Mouse (Mus musculus) adrenal gland, postnatal 36 days (tissue): ENCODE measurements at regions not wholly inside any gene's neighbourhood (a gene's known extent, or its start where the extent isn't known, plus 50 kb on each side); places are given as distances from the start of the nearest gene placed in this dataset.
A peak's percentile ranks its signal among the peaks of the same experiment; 100 is the strongest.

Source experiments
- DNase-seq, 2 experiments: peaks; one replicate each; pipeline ENCODE4 v3.0.0; 2021; ENCODE audit warnings: mixed read lengths in 1 of 2

GRCm38 (mm10) chr13:31681571-31681970 lies 56.0 kb downstream of the Foxf2 start:
- DNase-seq = no peak

DNA sequence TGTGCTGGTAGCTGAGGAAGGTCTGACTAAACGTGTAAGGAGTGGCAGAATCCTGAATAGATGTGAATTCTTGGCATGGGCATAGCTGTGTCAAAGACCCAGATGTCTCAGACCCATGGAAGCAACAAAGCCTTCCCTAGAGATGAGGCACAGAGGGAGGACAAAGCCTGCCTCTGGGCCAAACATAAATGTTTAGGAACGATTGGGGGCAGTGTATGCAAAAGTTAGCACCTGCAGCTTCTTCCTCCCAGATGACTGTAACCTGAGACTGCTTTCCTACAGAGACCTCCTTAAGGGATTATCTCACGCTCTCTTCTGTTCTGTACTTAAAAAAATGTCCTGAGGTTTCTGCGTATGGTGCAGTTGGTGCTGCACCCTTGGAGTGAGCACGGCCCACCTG lies 57.7 kb downstream of the Foxf2 start:
- no peak for DNase-seq

- peak in 1 of 2 experiments; percentile 13 for DNase-seq
These were observed 62.9 kb downstream of the Foxf2 start for GRCm38 (mm10) chr13:31688531-31688930.

GRCm38 (mm10) chr13:31689317-31689716 lies 63.7 kb downstream of the Foxf2 start:
- DNase-seq = peak; percentile 6 to 36

GRCm38 (mm10) chr13:31695725-31696124 lies 70.1 kb downstream of the Foxf2 start:
- no peak for DNase-seq

DNA sequence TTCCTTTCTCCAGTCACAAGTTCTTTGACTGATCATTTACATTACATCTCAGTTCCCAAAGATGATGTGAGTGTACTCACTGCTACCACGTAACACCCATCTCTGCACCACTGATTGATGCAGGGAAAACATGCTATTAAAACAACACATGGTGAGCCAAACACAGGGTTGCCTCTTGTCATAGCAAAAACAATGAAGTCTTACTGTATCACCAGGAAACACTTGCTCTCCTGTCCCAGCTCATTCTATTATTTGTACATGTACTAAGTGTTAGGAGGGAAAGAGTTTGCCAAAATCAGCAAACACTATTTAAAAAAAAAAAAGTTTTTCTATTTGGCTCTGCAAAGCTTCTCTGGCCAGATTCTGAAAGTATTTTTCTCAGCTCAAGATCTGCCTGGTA lies 78.6 kb downstream of the Foxf2 start:
- no peak for DNase-seq

DNA sequence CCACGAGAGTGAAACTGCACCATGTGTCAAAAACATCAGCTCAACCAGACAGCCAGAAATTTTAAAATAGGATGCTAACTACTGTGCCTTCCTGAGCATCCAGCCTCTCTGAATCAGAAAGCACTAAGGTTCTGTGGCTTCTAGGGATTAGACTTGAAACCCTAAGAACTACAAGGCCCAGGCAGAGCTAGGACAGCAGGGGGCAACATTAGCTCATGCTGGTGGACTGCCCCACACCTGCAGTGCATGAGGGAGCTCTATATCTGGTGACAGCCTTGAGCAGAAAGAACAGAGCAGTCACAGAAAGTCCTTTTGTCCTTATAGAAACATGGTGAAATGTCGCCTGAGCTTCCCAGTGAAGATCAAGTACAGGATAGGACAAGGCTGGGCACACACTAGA lies 79.8 kb downstream of the Foxf2 start:
- DNase-seq = no peak

DNA sequence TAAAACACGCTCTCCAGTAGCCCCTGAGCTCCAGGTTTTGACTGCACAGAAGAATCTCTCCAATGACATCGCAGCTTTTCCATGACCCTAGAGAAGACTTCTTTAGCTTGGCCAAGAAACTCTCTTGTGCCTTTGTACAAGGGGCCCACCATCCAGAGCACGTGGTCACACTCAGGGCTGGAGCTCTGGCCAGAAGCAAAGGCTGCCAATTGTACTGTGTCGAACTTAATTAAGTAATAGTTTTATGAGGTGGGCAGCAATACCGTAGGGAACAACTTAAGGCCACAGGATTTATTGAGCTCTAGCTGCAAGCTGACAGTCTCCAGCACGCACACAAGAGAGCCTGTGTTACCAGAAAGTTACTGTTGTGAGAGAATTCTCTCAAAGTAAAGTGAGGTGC lies 85.1 kb downstream of the Foxf2 start:
- no peak for DNase-seq

DNA sequence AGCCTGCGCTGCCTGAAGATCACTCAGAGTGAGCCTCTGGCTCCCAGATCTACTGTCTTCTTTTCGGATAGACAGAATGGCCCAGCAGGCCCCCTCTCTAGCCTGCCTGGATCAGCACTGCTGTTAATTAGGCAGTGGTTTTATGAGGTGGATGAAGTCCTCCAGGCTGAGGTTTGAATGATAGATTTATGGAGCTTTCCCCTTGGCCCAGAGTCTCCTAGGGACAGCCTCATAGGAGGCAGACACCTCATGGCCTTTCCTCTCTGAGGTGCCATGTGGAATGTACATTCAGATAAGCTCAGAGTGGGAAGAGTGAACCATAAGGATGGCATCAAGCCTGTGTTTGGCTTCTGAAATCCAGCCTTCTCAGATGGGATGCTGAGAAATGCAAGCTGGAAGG lies 90.1 kb downstream of the Foxf2 start:
- no peak for DNase-seq

DNA sequence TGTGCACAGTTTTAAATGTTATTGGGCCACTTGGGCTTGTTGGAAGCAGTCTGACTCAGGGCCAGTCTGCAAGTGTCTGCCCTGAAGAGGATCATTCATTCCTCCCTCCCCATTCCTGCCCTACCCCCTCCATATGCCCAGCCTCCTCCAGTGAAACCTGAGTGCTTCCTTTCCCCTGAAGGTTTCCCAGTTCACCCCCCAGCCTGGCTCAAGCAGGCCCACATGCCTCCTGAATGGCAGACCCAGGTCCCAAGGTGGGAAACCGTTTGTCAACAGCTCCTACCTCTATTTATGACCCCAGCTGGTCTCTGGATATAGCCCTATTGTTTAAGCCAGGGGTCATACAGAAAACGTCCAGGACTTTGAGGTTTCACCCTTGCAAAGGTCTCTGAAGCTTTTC lies 89.7 kb upstream of the Foxc1 start:
- DNase-seq = no peak

GRCm38 (mm10) chr13:31720731-31721130 lies 85.7 kb upstream of the Foxc1 start:
- no peak for DNase-seq

GRCm38 (mm10) chr13:31728862-31729261 lies 77.6 kb upstream of the Foxc1 start:
- DNase-seq = no peak

DNA sequence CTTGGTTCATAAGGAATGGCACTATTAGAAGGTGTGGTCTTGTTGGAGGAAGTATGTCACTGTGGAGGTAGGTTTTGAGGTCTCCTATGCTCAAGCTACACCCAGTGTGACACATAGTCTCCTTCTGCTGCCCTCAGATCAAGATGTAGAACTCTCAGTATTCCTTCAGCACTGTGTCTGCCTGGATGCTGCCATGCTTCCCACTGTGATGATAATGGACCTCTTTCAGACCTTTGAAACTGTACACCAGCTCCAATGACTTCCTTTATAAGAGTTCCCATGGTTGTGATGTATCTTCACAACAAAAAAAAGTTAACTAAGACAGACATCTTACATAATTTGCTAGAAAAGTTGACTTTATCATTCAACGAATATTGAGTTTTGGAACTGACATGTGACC lies 60.2 kb upstream of the Foxc1 start:
- DNase-seq = no peak
